Mouse (Mus musculus): ENCODE measurements at regions not wholly inside any gene's neighbourhood (a gene's known extent, or its start where the extent isn't known, plus 50 kb on each side); places are given as distances from the start of the nearest gene placed in this dataset.
"Not testable (repeated sequence)": the region's sequence is repeated elsewhere in the genome, so short reads cannot be mapped to it uniquely, and the experiment has no call there.

- no peak for DNase-seq (ENCODE audit: extremely low spot score in 1 of 2, low spot score in 1 of 2)
These were observed 461.2 kb downstream of the Brinp3 start for GRCm38 (mm10) chr1:146955688-146956214.

- no peak for DNase-seq (ENCODE audit: extremely low spot score in 1 of 2, low spot score in 1 of 2)
These were observed 461.8 kb downstream of the Brinp3 start for GRCm38 (mm10) chr1:146956347-146956746.

GRCm38 (mm10) chr1:146960448-146960847, 465.9 kb downstream of the Brinp3 start:
- DNase-seq (ENCODE audit: extremely low spot score in 1 of 2, low spot score in 1 of 2): no peak

- DNase-seq (ENCODE audit: extremely low spot score in 1 of 2, low spot score in 1 of 2): no peak
These were observed 473.0 kb downstream of the Brinp3 start for GRCm38 (mm10) chr1:146967534-146967933.

- DNase-seq (ENCODE audit: extremely low spot score in 1 of 2, low spot score in 1 of 2): no peak
These were observed 473.4 kb downstream of the Brinp3 start for GRCm38 (mm10) chr1:146967993-146968392.

- DNase-seq (ENCODE audit: extremely low spot score in 1 of 2, low spot score in 1 of 2): no peak
These were observed 489.1 kb downstream of the Brinp3 start for GRCm38 (mm10) chr1:146983433-146984186.

- DNase-seq (ENCODE audit: extremely low spot score in 1 of 2, low spot score in 1 of 2): no peak
These were observed 505.5 kb downstream of the Brinp3 start for GRCm38 (mm10) chr1:147000018-147000417.

GRCm38 (mm10) chr1:147047714-147048113, 553.2 kb downstream of the Brinp3 start:
- DNase-seq (ENCODE audit: extremely low spot score in 1 of 2, low spot score in 1 of 2): no peak

- DNase-seq (ENCODE audit: extremely low spot score in 1 of 2, low spot score in 1 of 2): no peak
These were observed 563.9 kb downstream of the Brinp3 start for GRCm38 (mm10) chr1:147058504-147058903.

- no peak for DNase-seq (ENCODE audit: extremely low spot score in 1 of 2, low spot score in 1 of 2)
These were observed 579.6 kb downstream of the Brinp3 start for GRCm38 (mm10) chr1:147074166-147074565.

GRCm38 (mm10) chr1:147084129-147084799, 589.7 kb downstream of the Brinp3 start:
- no peak for DNase-seq (ENCODE audit: extremely low spot score in 1 of 2, low spot score in 1 of 2)

- no peak for DNase-seq (ENCODE audit: extremely low spot score in 1 of 2, low spot score in 1 of 2)
These were observed 631.0 kb downstream of the Brinp3 start for GRCm38 (mm10) chr1:147125541-147125940.

- peak in 1 of 2 experiments; percentile 3 for DNase-seq (ENCODE audit: extremely low spot score in 1 of 2, low spot score in 1 of 2)
These were observed 643.6 kb downstream of the Brinp3 start for GRCm38 (mm10) chr1:147138176-147138575.

GRCm38 (mm10) chr1:147175350-147175749, 680.8 kb downstream of the Brinp3 start:
- no peak for DNase-seq (ENCODE audit: extremely low spot score in 1 of 2, low spot score in 1 of 2)

GRCm38 (mm10) chr1:147186799-147187198, 692.2 kb downstream of the Brinp3 start:
- no peak for DNase-seq (ENCODE audit: extremely low spot score in 1 of 2, low spot score in 1 of 2)

GRCm38 (mm10) chr1:147187251-147188025, 692.9 kb downstream of the Brinp3 start:
- DNase-seq (ENCODE audit: extremely low spot score in 1 of 2, low spot score in 1 of 2): no peak

- DNase-seq (ENCODE audit: extremely low spot score in 1 of 2, low spot score in 1 of 2): not testable (repeated sequence)
These were observed 705.4 kb downstream of the Brinp3 start for GRCm38 (mm10) chr1:147199959-147200358.

GRCm38 (mm10) chr1:147214890-147215289, 720.3 kb downstream of the Brinp3 start:
- not testable (repeated sequence) for DNase-seq (ENCODE audit: extremely low spot score in 1 of 2, low spot score in 1 of 2)

- no peak for DNase-seq (ENCODE audit: extremely low spot score in 1 of 2, low spot score in 1 of 2)
These were observed 723.4 kb downstream of the Brinp3 start for GRCm38 (mm10) chr1:147217965-147218364.

GRCm38 (mm10) chr1:147219438-147219837, 724.9 kb downstream of the Brinp3 start:
- DNase-seq (ENCODE audit: extremely low spot score in 1 of 2, low spot score in 1 of 2): no peak
